Mouse (Mus musculus): ENCODE results near the gene Exoc8. TPM values are rescaled to one million over a fixed set of nuclear protein-coding genes. Genes with fewer than 3 reads are reported as not detected.

Exoc8 gene
- polyA plus RNA-seq, 1 experiment from 2014 or later = 4.7 TPM

GRCm38 (mm10) chr8:124923971-124924652, 26.6 kb upstream of the Exoc8 start:
- WGBS = 75% methylated on average over 15 of the region's 15 CpGs

GRCm38 (mm10) chr8:124922490-124923089, 25.1 kb upstream of the Exoc8 start:
- Histone ChIP-seq H3K9ac (ENCODE audit: low read depth, low read length) (no peak overlapping the region), H3K36me3 (ENCODE audit: control insufficient read depth, insufficient read depth) (no peaks in the 10 kb centered on the region), H3K27me3 (replicated peaks; ENCODE audit: control insufficient read depth, insufficient read depth, low read length) (no peaks in the 10 kb centered on the region), H3K4me3 (ENCODE audit: low read depth, low read length) (peak overlapping the region; percentile 5), H3K4me1 (replicated peaks; ENCODE audit: control insufficient read depth, insufficient read depth, low read length) (peaks cover 10% of the 10 kb centered on the region; the same call in 1 of the 2 replicates), H3K27ac (ENCODE audit: low read depth, low read length) (no peak overlapping the region), H3K4me2 (replicated peaks; ENCODE audit: low read depth) (peak overlapping the region; percentile 55), H3K9me3 (ENCODE audit: control insufficient read depth) (no peaks in the 10 kb centered on the region)
- no peak for ATAC-seq
- 33% methylated on average over 11 of the region's 11 CpGs for WGBS
- TF ChIP-seq CTCF (IDR thresholded peaks at IDR 0.05; ENCODE audit: low read depth) = no peak

More at GRCm38 (mm10) chr8:124923971-124924652, 26.6 kb upstream of the Exoc8 start:
- no peak overlapping the region for H3K4me3 ChIP-seq (ENCODE audit: low read depth, low read length)
- ATAC-seq = no peak
- 0 out of 2 replicates have a peak overlapping the region, but pooled peaks have one; percentile 11 for H3K27ac ChIP-seq (ENCODE audit: low read depth, low read length)
- no peaks in the 10 kb centered on the region for H3K9me3 ChIP-seq (ENCODE audit: control insufficient read depth)
- TF ChIP-seq CTCF (IDR thresholded peaks at IDR 0.05; ENCODE audit: low read depth) = no peak
- no peaks in the 10 kb centered on the region for H3K36me3 ChIP-seq (ENCODE audit: control insufficient read depth, insufficient read depth)
- no peaks in the 10 kb centered on the region for H3K27me3 ChIP-seq (replicated peaks; ENCODE audit: control insufficient read depth, insufficient read depth, low read length)
- H3K4me2 ChIP-seq (replicated peaks; ENCODE audit: low read depth) = no peak overlapping the region
- H3K4me1 ChIP-seq (replicated peaks; ENCODE audit: control insufficient read depth, insufficient read depth, low read length) = peaks cover 10% of the 10 kb centered on the region; the same call in 1 of the 2 replicates
- H3K9ac ChIP-seq (ENCODE audit: low read depth, low read length) = no peak overlapping the region

GRCm38 (mm10) chr8:124921369-124922279, 24.1 kb upstream of the Exoc8 start:
- no peaks in the 10 kb centered on the region for H3K36me3 ChIP-seq (ENCODE audit: control insufficient read depth, insufficient read depth)
- peak overlapping the region; percentile 5 for H3K4me3 ChIP-seq (ENCODE audit: low read depth, low read length)
- H3K27ac ChIP-seq (ENCODE audit: low read depth, low read length) = 0 out of 2 replicates have a peak overlapping the region, but pooled peaks have one; percentile 23
- H3K9ac ChIP-seq (ENCODE audit: low read depth, low read length) = no peak overlapping the region
- peak overlapping the region; percentile 55 for H3K4me2 ChIP-seq (replicated peaks; ENCODE audit: low read depth)
- peaks cover 10% of the 10 kb centered on the region; the same call in 1 of the 2 replicates for H3K4me1 ChIP-seq (replicated peaks; ENCODE audit: control insufficient read depth, insufficient read depth, low read length)
- no peaks in the 10 kb centered on the region for H3K9me3 ChIP-seq (ENCODE audit: control insufficient read depth)
- TF ChIP-seq CTCF (IDR thresholded peaks at IDR 0.05; ENCODE audit: low read depth) = peak; percentile 51
- ATAC-seq = peak; percentile 75
- no peaks in the 10 kb centered on the region for H3K27me3 ChIP-seq (replicated peaks; ENCODE audit: control insufficient read depth, insufficient read depth, low read length)
- WGBS = 33% methylated on average over 18 of the region's 18 CpGs

- Histone ChIP-seq H3K4me1 (replicated peaks; ENCODE audit: control insufficient read depth, insufficient read depth, low read length) (peaks cover 6% of the 10 kb centered on the region; the same call in 1 of the 2 replicates), H3K27me3 (replicated peaks; ENCODE audit: control insufficient read depth, insufficient read depth, low read length) (no peaks in the 10 kb centered on the region), H3K27ac (ENCODE audit: low read depth, low read length) (no peak overlapping the region), H3K9me3 (ENCODE audit: control insufficient read depth) (no peaks in the 10 kb centered on the region), H3K4me2 (replicated peaks; ENCODE audit: low read depth) (no peak overlapping the region), H3K4me3 (ENCODE audit: low read depth, low read length) (no peak overlapping the region), H3K36me3 (ENCODE audit: control insufficient read depth, insufficient read depth) (peaks cover 24% of the 10 kb centered on the region), H3K9ac (ENCODE audit: low read depth, low read length) (no peak overlapping the region)
- WGBS = 79% methylated on average over 18 of the region's 18 CpGs
- no peak for ATAC-seq
- TF ChIP-seq CTCF (IDR thresholded peaks at IDR 0.05; ENCODE audit: low read depth) = no peak
These were observed 20.4 kb upstream of the Exoc8 start for GRCm38 (mm10) chr8:124917741-124918484.

- TF ChIP-seq CTCF (IDR thresholded peaks at IDR 0.05; ENCODE audit: low read depth) = no peak
- Histone ChIP-seq H3K27ac (ENCODE audit: low read depth, low read length) (no peak overlapping the region), H3K9me3 (ENCODE audit: control insufficient read depth) (no peaks in the 10 kb centered on the region), H3K27me3 (replicated peaks; ENCODE audit: control insufficient read depth, insufficient read depth, low read length) (no peaks in the 10 kb centered on the region), H3K36me3 (ENCODE audit: control insufficient read depth, insufficient read depth) (peaks cover 52% of the 10 kb centered on the region), H3K4me2 (replicated peaks; ENCODE audit: low read depth) (no peak overlapping the region), H3K4me3 (ENCODE audit: low read depth, low read length) (no peak overlapping the region), H3K4me1 (replicated peaks; ENCODE audit: control insufficient read depth, insufficient read depth, low read length) (no peaks in the 10 kb centered on the region), H3K9ac (ENCODE audit: low read depth, low read length) (no peak overlapping the region)
- ATAC-seq = no peak
- WGBS = 91% methylated on average over 5 of the region's 5 CpGs
These were observed 16.6 kb upstream of the Exoc8 start for GRCm38 (mm10) chr8:124914061-124914460.
